Mouse (Mus musculus) forebrain, embryonic 10.5 days (tissue): ENCODE measurements around the gene Tnip2. TPM values are rescaled to one million over a fixed set of nuclear protein-coding genes. Genes with fewer than 3 reads are reported as not detected.

Source experiments
- DNase-seq: peaks from one replicate; pipeline ENCODE4 v3.0.0-alpha.2; 2017; ENCODE audit warnings: low spot score; ENCODE audit errors: extremely low spot score
- H3K27ac ChIP-seq: fragments of 300-500 bp; sonication (generic); 2 replicates; pipeline ENCODE4 v1.5.1; 2016; ENCODE audit warnings: mild to moderate bottlenecking
- H3K27me3 ChIP-seq: fragments of 300-500 bp; sonication (generic); 2 replicates; pipeline ENCODE4 v1.6.1; 2016; ENCODE audit warnings: mild to moderate bottlenecking; ENCODE audit not compliant: poor library complexity, severe bottlenecking
- H3K36me3 ChIP-seq: fragments of 300-500 bp; sonication (generic); replicated peaks from 2 replicates; pipeline ENCODE4 v1.6.1; 2016; ENCODE audit warnings: mild to moderate bottlenecking, moderate library complexity
- H3K4me1 ChIP-seq: fragments of 300-500 bp; sonication (generic); 2 replicates; pipeline ENCODE4 v1.6.1; 2016
- H3K4me3 ChIP-seq: fragments of 300-500 bp; sonication (generic); 2 replicates; pipeline ENCODE4 v1.5.1; 2016; ENCODE audit warnings: mild to moderate bottlenecking, moderate library complexity
- H3K9me3 ChIP-seq: fragments of 300-500 bp; sonication (generic); 2 replicates; pipeline ENCODE4 v1.6.1; 2016; ENCODE audit warnings: mild to moderate bottlenecking, moderate library complexity
- WGBS: fragments of 180-500 bp; shearing (Covaris S2); methylation state at CpG from one replicate; pipeline ENCODE4 v1.1.7; 2016; 5-methylcytosine and 5-hydroxymethylcytosine counted together
- polyA plus RNA-seq: library from polyadenylated mRNA; unstranded; fragments of >200 nt; fragmentation: Nextera tagmentation; extraction: Ambion mirVana; gene quantifications from 2 replicates; pipeline ENCODE4 v1.2.1, GENCODE M21; 2016

Tnip2 gene
- polyA plus RNA-seq, 1 experiment from 2014 or later = 6.7 TPM

- peaks cover 6% of the 10 kb centered on the region; the same call in 1 of the 2 replicates for H3K27me3 ChIP-seq
- no peak for DNase-seq
- WGBS = 82% methylated on average over 11 of the region's 11 CpGs
Measured at GRCm38 (mm10) chr5:34520458-34521209, 6.8 kb upstream of the Tnip2 start.

GRCm38 (mm10) chr5:34519389-34519910 lies 5.7 kb upstream of the Tnip2 start:
- no peak for DNase-seq
- WGBS = 85% methylated on average over 9 of the region's 9 CpGs

More at GRCm38 (mm10) chr5:34520458-34521209, 6.8 kb upstream of the Tnip2 start:
- Histone ChIP-seq H3K9me3 (no peaks in the 10 kb centered on the region), H3K4me1 (peaks cover 5% of the 10 kb centered on the region), H3K4me3 (no peak overlapping the region), H3K36me3 (no peaks in the 10 kb centered on the region), H3K27ac (no peak overlapping the region)

GRCm38 (mm10) chr5:34517913-34518312 lies 4.1 kb upstream of the Tnip2 start:
- H3K27ac ChIP-seq = no peak overlapping the region
- WGBS = 33% methylated on average over 3 of the region's 3 CpGs
- peak; percentile 76 for DNase-seq
- peaks cover 9% of the 10 kb centered on the region for H3K27me3 ChIP-seq
- H3K36me3 ChIP-seq = no peaks in the 10 kb centered on the region
- no peak overlapping the region for H3K4me3 ChIP-seq
- no peaks in the 10 kb centered on the region for H3K9me3 ChIP-seq
- peaks cover 20% of the 10 kb centered on the region for H3K4me1 ChIP-seq

More at GRCm38 (mm10) chr5:34519389-34519910, 5.7 kb upstream of the Tnip2 start:
- Histone ChIP-seq H3K9me3 (no peaks in the 10 kb centered on the region), H3K27ac (no peak overlapping the region), H3K27me3 (peaks cover 6% of the 10 kb centered on the region; the same call in 1 of the 2 replicates), H3K36me3 (no peaks in the 10 kb centered on the region), H3K4me1 (peaks cover 5% of the 10 kb centered on the region), H3K4me3 (no peak overlapping the region)

GRCm38 (mm10) chr5:34515096-34515495 lies 1.3 kb upstream of the Tnip2 start:
- H3K27ac ChIP-seq = no peak overlapping the region
- H3K4me1 ChIP-seq = peaks cover 17% of the 10 kb centered on the region
- no peaks in the 10 kb centered on the region for H3K9me3 ChIP-seq
- H3K4me3 ChIP-seq = no peak overlapping the region
- no peaks in the 10 kb centered on the region for H3K36me3 ChIP-seq
- no peak for DNase-seq
- H3K27me3 ChIP-seq = peaks cover 24% of the 10 kb centered on the region

GRCm38 (mm10) chr5:34514218-34514566 lies 401 bp upstream of the Tnip2 start:
- Histone ChIP-seq H3K9me3 (no peaks in the 10 kb centered on the region), H3K4me3 (peak overlapping the region; percentile 75), H3K36me3 (no peaks in the 10 kb centered on the region), H3K27me3 (peaks cover 24% of the 10 kb centered on the region), H3K4me1 (peaks cover 17% of the 10 kb centered on the region), H3K27ac (peak overlapping the region; percentile 82; the same call in 1 of the 2 replicates)
- no peak for DNase-seq
- 31% methylated on average over 7 of the region's 7 CpGs for WGBS

- WGBS = 83% methylated on average over 3 of the region's 3 CpGs
- no peaks in the 10 kb centered on the region for H3K36me3 ChIP-seq
Measured at GRCm38 (mm10) chr5:34512486-34512885, 1.3 kb downstream of the Tnip2 start.

GRCm38 (mm10) chr5:34502821-34503220 lies 11.0 kb downstream of the Tnip2 start:
- no peaks in the 10 kb centered on the region for H3K27me3 ChIP-seq
- H3K9me3 ChIP-seq = no peaks in the 10 kb centered on the region
- no peaks in the 10 kb centered on the region for H3K36me3 ChIP-seq
- no peak overlapping the region for H3K27ac ChIP-seq
- H3K4me3 ChIP-seq = no peak overlapping the region
- 82% methylated on average over 6 of the region's 6 CpGs for WGBS
- DNase-seq = no peak
- H3K4me1 ChIP-seq = no peaks in the 10 kb centered on the region

More at GRCm38 (mm10) chr5:34512486-34512885, 1.3 kb downstream of the Tnip2 start:
- H3K4me3 ChIP-seq = no peak overlapping the region
- no peak for DNase-seq
- H3K4me1 ChIP-seq = peaks cover 17% of the 10 kb centered on the region
- peaks cover 24% of the 10 kb centered on the region for H3K27me3 ChIP-seq
- no peak overlapping the region for H3K27ac ChIP-seq
- no peaks in the 10 kb centered on the region for H3K9me3 ChIP-seq

- 89% methylated on average over 1 of the region's 1 CpGs for WGBS
- no peaks in the 10 kb centered on the region for H3K9me3 ChIP-seq
- H3K27me3 ChIP-seq = no peaks in the 10 kb centered on the region
- no peak overlapping the region for H3K27ac ChIP-seq
- no peaks in the 10 kb centered on the region for H3K36me3 ChIP-seq
- H3K4me3 ChIP-seq = no peak overlapping the region
- H3K4me1 ChIP-seq = no peaks in the 10 kb centered on the region
- DNase-seq = no peak
Measured at GRCm38 (mm10) chr5:34502411-34502810, 11.4 kb downstream of the Tnip2 start.

GRCm38 (mm10) chr5:34501588-34501987 lies 12.2 kb downstream of the Tnip2 start:
- Histone ChIP-seq H3K27me3 (no peaks in the 10 kb centered on the region), H3K36me3 (no peaks in the 10 kb centered on the region), H3K4me3 (no peak overlapping the region), H3K27ac (no peak overlapping the region), H3K4me1 (no peaks in the 10 kb centered on the region), H3K9me3 (no peaks in the 10 kb centered on the region)
- no peak for DNase-seq
- 93% methylated on average over 3 of the region's 3 CpGs for WGBS

GRCm38 (mm10) chr5:34500886-34501285 lies 12.9 kb downstream of the Tnip2 start:
- Histone ChIP-seq H3K4me1 (0 out of 2 replicates have a peak, but pooled peaks cover under 1% of the 10 kb centered on the region), H3K36me3 (no peaks in the 10 kb centered on the region), H3K27ac (no peak overlapping the region), H3K4me3 (no peak overlapping the region), H3K27me3 (no peaks in the 10 kb centered on the region), H3K9me3 (no peaks in the 10 kb centered on the region)
- 90% methylated on average over 5 of the region's 5 CpGs for WGBS
- DNase-seq = no peak

GRCm38 (mm10) chr5:34496745-34497144 lies 17.0 kb downstream of the Tnip2 start:
- DNase-seq = no peak
- 0 out of 2 replicates have a peak, but pooled peaks cover 3% of the 10 kb centered on the region for H3K4me1 ChIP-seq
- H3K27ac ChIP-seq = no peak overlapping the region
- H3K27me3 ChIP-seq = no peaks in the 10 kb centered on the region
- H3K36me3 ChIP-seq = no peaks in the 10 kb centered on the region
- 84% methylated on average over 6 of the region's 6 CpGs for whole genome bisulfite sequencing
- no peak overlapping the region for H3K4me3 ChIP-seq
- H3K9me3 ChIP-seq = no peaks in the 10 kb centered on the region

- H3K36me3 ChIP-seq = peaks cover 39% of the 10 kb centered on the region
- H3K27me3 ChIP-seq = no peaks in the 10 kb centered on the region
- WGBS = 93% methylated on average over 3 of the region's 3 CpGs
- H3K9me3 ChIP-seq = no peaks in the 10 kb centered on the region
- no peaks in the 10 kb centered on the region for H3K4me1 ChIP-seq
- no peak for DNase-seq
- no peak overlapping the region for H3K4me3 ChIP-seq
- H3K27ac ChIP-seq = no peak overlapping the region
Measured at GRCm38 (mm10) chr5:34489418-34489787, 24.4 kb downstream of the Tnip2 start.

GRCm38 (mm10) chr5:34488741-34489417 lies 24.9 kb downstream of the Tnip2 start:
- Histone ChIP-seq H3K4me1 (no peaks in the 10 kb centered on the region), H3K27me3 (no peaks in the 10 kb centered on the region), H3K9me3 (no peaks in the 10 kb centered on the region), H3K4me3 (no peak overlapping the region), H3K27ac (no peak overlapping the region), H3K36me3 (peaks cover 44% of the 10 kb centered on the region)
- DNase-seq = no peak
- WGBS = 83% methylated on average over 6 of the region's 6 CpGs
